Mouse (Mus musculus) midbrain, embryonic 10.5 days (tissue): Measurements from ENCODE around the gene Nynrin. TPM values are rescaled to one million over a fixed set of nuclear protein-coding genes. Genes with fewer than 3 reads are reported as not detected.

Source experiments
- DNase-seq: peaks from one replicate; pipeline ENCODE4 v3.0.0-alpha.2; 2017; ENCODE audit warnings: low spot score
- H3K27ac ChIP-seq: fragments of 300-500 bp; sonication (generic); replicated peaks from 2 replicates; pipeline ENCODE4 v1.5.1; 2016; ENCODE audit warnings: mild to moderate bottlenecking
- H3K27me3 ChIP-seq: fragments of 300-500 bp; sonication (generic); 2 replicates; pipeline ENCODE4 v1.6.1; 2016; ENCODE audit warnings: low read depth, mild to moderate bottlenecking; ENCODE audit not compliant: poor library complexity, severe bottlenecking
- H3K36me3 ChIP-seq: fragments of 300-500 bp; sonication (generic); 2 replicates; pipeline ENCODE4 v1.6.1; 2016; ENCODE audit warnings: mild to moderate bottlenecking, moderate library complexity
- H3K4me1 ChIP-seq: fragments of 300-500 bp; sonication (generic); 2 replicates; pipeline ENCODE4 v1.6.1; 2016
- H3K4me3 ChIP-seq: fragments of 300-500 bp; sonication (generic); 2 replicates; pipeline ENCODE4 v1.5.1; 2016; ENCODE audit warnings: mild to moderate bottlenecking, moderate library complexity
- H3K9me3 ChIP-seq: fragments of 300-500 bp; sonication (generic); replicated peaks from 2 replicates; pipeline ENCODE4 v1.6.1; 2016; ENCODE audit warnings: mild to moderate bottlenecking
- WGBS: fragments of 180-500 bp; shearing (Covaris S2); methylation state at CpG from one replicate; pipeline ENCODE4 v1.1.7; 2016; 5-methylcytosine and 5-hydroxymethylcytosine counted together
- polyA plus RNA-seq: library from polyadenylated mRNA; unstranded; fragments of >200 nt; fragmentation: Nextera tagmentation; extraction: Ambion mirVana; gene quantifications from 2 replicates; pipeline ENCODE4 v1.2.1, GENCODE M21; 2016

Gene Nynrin
- polyA plus RNA-seq, 1 experiment from 2014 or later: 22.3 TPM

DNA sequence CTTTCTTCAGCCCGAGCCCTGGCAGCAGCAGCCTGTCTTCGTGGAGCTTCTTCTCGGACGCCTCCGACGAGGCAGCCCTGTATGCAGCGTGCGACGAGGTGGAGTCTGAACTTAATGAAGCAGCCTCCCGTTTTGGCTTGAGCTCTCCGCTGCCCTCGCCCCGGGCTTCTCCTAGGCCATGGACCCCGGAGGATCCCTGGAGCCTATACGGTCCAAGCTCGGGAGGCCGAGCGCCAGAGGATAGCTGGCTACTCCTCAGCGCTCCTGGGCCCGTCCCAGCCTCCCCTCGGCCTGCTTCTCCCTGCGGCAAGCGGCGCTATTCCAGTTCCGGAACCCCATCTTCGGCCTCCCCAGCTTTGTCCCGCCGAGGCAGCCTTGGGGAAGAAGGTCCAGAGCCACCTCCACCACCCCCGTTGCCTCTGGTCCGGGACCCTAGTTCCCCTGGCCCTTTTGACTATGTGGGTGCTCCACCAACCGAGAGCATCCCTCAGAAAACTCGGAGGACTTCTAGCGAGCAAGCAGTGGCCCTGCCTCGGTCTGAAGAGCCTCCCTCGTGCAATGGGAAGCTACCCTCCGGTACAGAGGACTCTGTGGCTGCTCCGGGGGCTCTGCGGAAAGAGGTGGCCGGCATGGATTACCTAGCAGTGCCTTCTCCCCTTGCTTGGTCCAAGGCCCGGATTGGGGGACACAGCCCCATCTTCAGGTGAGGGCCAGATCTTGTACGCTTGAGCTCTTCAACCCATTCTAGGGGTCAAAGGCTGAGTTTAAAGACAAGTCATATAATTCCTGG is 27.1 kb upstream of the Nynrin start:
- WGBS: 7% methylated on average over 41 of the region's 41 CpGs
- Histone ChIP-seq H3K4me1 (peaks cover 63% of the 10 kb centered on the region), H3K27me3 (peaks cover 48% of the 10 kb centered on the region), H3K9me3 (no peaks in the 10 kb centered on the region), H3K36me3 (peaks cover 13% of the 10 kb centered on the region; the same call in 1 of the 2 replicates), H3K4me3 (peak overlapping the region; percentile 75), H3K27ac (peak overlapping the region; percentile 95)
- DNase-seq: peak; percentile 66

- Histone ChIP-seq H3K9me3 (no peaks in the 10 kb centered on the region), H3K27ac (no peak overlapping the region; the same call in 1 of the 2 replicates), H3K36me3 (peaks cover 19% of the 10 kb centered on the region; the same call in 1 of the 2 replicates), H3K4me3 (peak overlapping the region; percentile 7; the same call in 1 of the 2 replicates), H3K4me1 (peaks cover 46% of the 10 kb centered on the region), H3K27me3 (peaks cover 48% of the 10 kb centered on the region)
- no peak for DNase-seq
- 51% methylated on average over 3 of the region's 3 CpGs for WGBS
These were observed 25.0 kb upstream of the Nynrin start for GRCm38 (mm10) chr14:55828716-55829263.

- peaks cover 39% of the 10 kb centered on the region for H3K4me1 ChIP-seq
- H3K27ac ChIP-seq: no peak overlapping the region
- H3K9me3 ChIP-seq: no peaks in the 10 kb centered on the region
- peaks cover 39% of the 10 kb centered on the region for H3K27me3 ChIP-seq
- DNase-seq: no peak
- WGBS: 92% methylated on average over 16 of the region's 16 CpGs
- no peak overlapping the region for H3K4me3 ChIP-seq
- peaks cover 19% of the 10 kb centered on the region; the same call in 1 of the 2 replicates for H3K36me3 ChIP-seq
These were observed 24.0 kb upstream of the Nynrin start for GRCm38 (mm10) chr14:55829854-55830253.

DNA sequence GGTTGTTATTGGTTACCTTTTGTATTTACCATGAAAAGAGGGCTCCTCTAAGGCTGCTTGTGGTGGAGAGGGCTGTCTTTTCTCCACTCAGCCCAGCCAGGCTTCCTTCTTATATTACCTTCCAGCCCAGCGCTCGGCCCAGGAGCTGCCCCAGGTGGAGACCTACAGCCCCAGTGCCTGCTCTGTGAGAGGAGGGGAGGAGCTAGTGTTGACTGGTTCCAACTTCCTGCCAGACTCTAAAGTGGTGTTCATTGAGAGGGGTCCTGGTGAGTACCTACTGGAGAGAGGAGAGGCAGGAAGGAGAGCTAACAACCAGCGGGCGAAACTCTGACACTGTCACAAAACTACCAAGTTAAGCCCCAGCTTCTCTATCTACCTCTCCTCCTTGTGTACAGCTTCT is 23.5 kb upstream of the Nynrin start:
- peaks cover 36% of the 10 kb centered on the region for H3K4me1 ChIP-seq

DNA sequence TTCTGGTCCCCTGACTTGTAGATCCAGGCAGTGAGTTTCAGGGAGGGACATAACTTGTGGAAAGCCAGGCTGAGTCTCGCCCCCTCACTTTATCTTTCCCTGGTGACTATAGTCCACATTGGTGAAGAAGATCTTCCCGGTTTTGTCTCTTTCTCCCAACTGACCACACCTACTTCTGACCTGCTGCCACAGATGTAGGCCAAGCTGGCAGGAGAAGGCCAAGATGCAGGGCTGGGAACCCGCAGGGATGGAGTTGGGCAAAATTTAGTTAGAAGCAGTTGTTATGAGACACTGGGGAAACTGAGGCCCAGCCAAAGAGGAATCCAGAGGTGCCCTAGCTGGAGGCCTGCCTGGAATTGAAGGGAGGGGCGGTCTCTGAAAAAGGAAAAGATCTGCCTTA is 20.7 kb upstream of the Nynrin start:
- 88% methylated on average over 4 of the region's 4 CpGs for WGBS
- DNase-seq: no peak
- H3K4me1 ChIP-seq: peaks cover 18% of the 10 kb centered on the region
- peaks cover 19% of the 10 kb centered on the region; the same call in 1 of the 2 replicates for H3K36me3 ChIP-seq
- H3K27ac ChIP-seq: no peak overlapping the region
- H3K9me3 ChIP-seq: no peaks in the 10 kb centered on the region
- H3K4me3 ChIP-seq: no peak overlapping the region
- H3K27me3 ChIP-seq: peaks cover 6% of the 10 kb centered on the region

More for the DNA sequence above, 23.5 kb upstream of the Nynrin start:
- H3K4me3 ChIP-seq: no peak overlapping the region
- WGBS: 81% methylated on average over 4 of the region's 4 CpGs
- peaks cover 34% of the 10 kb centered on the region for H3K27me3 ChIP-seq
- H3K36me3 ChIP-seq: peaks cover 19% of the 10 kb centered on the region; the same call in 1 of the 2 replicates
- no peak overlapping the region for H3K27ac ChIP-seq
- no peaks in the 10 kb centered on the region for H3K9me3 ChIP-seq
- no peak for DNase-seq

DNA sequence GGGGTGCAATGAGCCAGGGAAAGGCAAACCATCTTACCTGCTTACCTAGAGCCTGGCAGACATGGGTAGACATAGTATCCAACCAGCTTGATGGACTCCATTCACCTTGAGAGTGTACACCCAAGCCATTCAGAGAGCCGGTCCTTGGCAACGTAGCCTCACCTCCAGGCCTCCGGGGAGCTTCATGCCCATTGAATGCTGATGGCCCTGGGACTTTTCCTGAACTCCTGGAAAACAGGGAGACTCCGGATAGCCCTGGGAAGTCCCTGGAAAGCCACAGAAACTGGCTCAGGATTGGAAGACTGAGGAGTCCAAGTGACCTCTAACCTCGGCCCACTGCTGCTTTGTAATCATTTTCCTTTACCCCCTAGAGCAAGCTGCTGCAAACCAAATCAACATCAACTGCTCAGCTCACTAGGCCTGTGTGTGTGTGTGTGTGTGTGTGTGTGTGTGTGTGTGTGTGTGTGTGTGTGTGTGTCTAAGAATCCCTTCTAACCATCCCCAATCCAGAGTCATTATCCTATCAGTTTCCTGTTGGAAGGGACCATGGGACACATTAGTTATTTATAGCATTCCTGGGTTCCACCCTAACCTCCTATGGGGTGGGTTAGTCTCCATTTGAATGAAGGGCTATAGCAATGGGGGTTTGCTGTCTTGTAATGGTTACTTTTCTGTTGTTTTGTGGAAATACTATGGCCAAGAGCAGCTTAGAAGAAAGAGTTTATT is 18.8 kb upstream of the Nynrin start:
- no peak for DNase-seq
- Histone ChIP-seq H3K4me1 (peaks cover 14% of the 10 kb centered on the region), H3K36me3 (peaks cover 15% of the 10 kb centered on the region; the same call in 1 of the 2 replicates), H3K27me3 (no peaks in the 10 kb centered on the region; the same call in 1 of the 2 replicates), H3K9me3 (no peaks in the 10 kb centered on the region), H3K4me3 (no peak overlapping the region), H3K27ac (no peak overlapping the region)
- 73% methylated on average over 5 of the region's 5 CpGs for WGBS

DNA sequence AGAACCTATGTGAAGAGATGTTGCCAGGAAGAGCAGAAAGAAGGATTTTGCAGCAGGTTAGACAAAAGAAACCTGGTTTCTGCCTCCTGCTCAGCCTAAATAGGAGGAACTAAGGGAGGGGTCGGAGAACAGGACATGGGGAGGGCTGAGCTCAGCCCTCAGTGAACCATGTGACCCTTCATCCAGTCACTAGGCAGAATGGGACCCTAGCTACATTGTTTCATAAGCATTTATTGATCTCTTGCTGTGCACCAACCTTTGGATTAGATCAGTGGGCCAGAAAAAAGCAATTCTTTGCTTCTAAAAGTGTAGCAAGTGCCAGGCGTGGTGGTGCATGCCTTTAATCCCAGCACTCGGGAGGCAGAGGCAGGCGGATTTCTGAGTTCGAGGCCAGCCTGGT is 15.5 kb upstream of the Nynrin start:
- Histone ChIP-seq H3K27ac (no peak overlapping the region), H3K4me1 (peaks cover 25% of the 10 kb centered on the region), H3K27me3 (no peaks in the 10 kb centered on the region; the same call in 1 of the 2 replicates), H3K4me3 (no peak overlapping the region), H3K9me3 (no peaks in the 10 kb centered on the region), H3K36me3 (no peaks in the 10 kb centered on the region)
- 91% methylated on average over 5 of the region's 5 CpGs for WGBS
- no peak for DNase-seq

- Histone ChIP-seq H3K27ac (no peak overlapping the region), H3K4me3 (no peak overlapping the region), H3K36me3 (no peaks in the 10 kb centered on the region), H3K4me1 (peaks cover 25% of the 10 kb centered on the region), H3K9me3 (no peaks in the 10 kb centered on the region), H3K27me3 (no peaks in the 10 kb centered on the region)
- no peak for DNase-seq
- 87% methylated on average over 4 of the region's 4 CpGs for WGBS
These were observed 15.1 kb upstream of the Nynrin start for GRCm38 (mm10) chr14:55838740-55839139.

DNA sequence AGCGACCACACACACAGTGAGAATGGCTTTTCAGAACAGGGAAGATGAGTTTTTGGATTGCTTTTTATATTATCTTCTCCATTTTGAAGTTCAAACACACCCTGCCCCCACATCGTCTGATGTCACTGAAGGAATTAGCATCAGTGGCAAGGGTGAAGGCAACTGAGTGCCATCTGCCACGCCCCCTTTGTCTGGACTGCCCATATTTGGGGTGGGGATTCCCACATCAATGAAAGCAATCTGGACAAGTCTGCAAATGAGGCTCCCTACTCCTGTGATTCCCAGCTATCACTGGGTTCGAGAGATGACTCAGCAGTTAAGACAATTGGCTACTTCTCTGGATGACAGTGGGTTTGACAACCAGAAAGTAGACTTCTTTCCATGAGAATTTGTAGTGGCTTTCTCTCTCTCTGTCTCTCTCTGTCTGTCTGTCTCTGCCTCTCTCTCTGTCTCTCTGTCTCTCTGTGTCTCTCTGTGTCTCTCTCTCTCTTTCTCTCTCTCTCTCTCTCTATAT is 12.9 kb upstream of the Nynrin start:
- DNase-seq: no peak
- 66% methylated on average over 4 of the region's 4 CpGs for WGBS
- H3K4me3 ChIP-seq: no peak overlapping the region

DNA sequence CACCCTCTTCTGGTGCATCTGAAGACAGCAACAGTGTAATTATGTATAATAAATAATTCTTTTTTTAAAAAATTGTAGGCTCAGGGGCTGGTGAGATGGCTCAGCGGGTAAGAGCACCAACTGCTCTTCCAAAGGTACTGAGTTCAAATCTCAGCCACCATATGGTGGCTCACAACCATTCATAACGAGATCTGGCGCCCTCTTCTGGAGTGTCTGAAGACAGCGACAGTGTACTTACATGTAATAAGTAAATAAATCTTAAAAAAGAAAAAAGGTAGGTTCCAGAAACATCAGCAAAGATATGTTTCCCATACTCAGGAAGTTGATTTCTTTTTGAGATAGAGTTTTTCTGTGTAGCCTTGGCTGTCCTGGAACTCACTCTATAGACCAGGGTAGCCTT is 11.0 kb upstream of the Nynrin start:
- no peak for DNase-seq
- WGBS: 85% methylated on average over 4 of the region's 4 CpGs
- Histone ChIP-seq H3K36me3 (no peaks in the 10 kb centered on the region), H3K4me3 (no peak overlapping the region), H3K27me3 (no peaks in the 10 kb centered on the region), H3K27ac (no peak overlapping the region), H3K4me1 (peaks cover 19% of the 10 kb centered on the region), H3K9me3 (no peaks in the 10 kb centered on the region)

More for the DNA sequence above, 12.9 kb upstream of the Nynrin start:
- Histone ChIP-seq H3K36me3 (no peaks in the 10 kb centered on the region), H3K27ac (no peak overlapping the region), H3K4me1 (peaks cover 19% of the 10 kb centered on the region), H3K9me3 (no peaks in the 10 kb centered on the region), H3K27me3 (no peaks in the 10 kb centered on the region)

- no peaks in the 10 kb centered on the region for H3K36me3 ChIP-seq
- no peak for DNase-seq
- H3K27me3 ChIP-seq: no peaks in the 10 kb centered on the region
- H3K4me3 ChIP-seq: no peak overlapping the region
- no peaks in the 10 kb centered on the region for H3K9me3 ChIP-seq
- WGBS: 82% methylated on average over 9 of the region's 9 CpGs
- H3K4me1 ChIP-seq: peaks cover 3% of the 10 kb centered on the region
- no peak overlapping the region for H3K27ac ChIP-seq
These were observed 8.1 kb upstream of the Nynrin start for GRCm38 (mm10) chr14:55845506-55846294.

GRCm38 (mm10) chr14:55850885-55851284 is 2.9 kb upstream of the Nynrin start:
- 72% methylated on average over 6 of the region's 6 CpGs for WGBS

More at GRCm38 (mm10) chr14:55850885-55851284, 2.9 kb upstream of the Nynrin start:
- H3K9me3 ChIP-seq: no peaks in the 10 kb centered on the region
- H3K4me1 ChIP-seq: peaks cover 44% of the 10 kb centered on the region
- H3K4me3 ChIP-seq: no peak overlapping the region
- no peak overlapping the region for H3K27ac ChIP-seq
- no peaks in the 10 kb centered on the region for H3K36me3 ChIP-seq
- H3K27me3 ChIP-seq: no peaks in the 10 kb centered on the region
- DNase-seq: no peak
